Mouse (Mus musculus) c-Kit-positive CD71-negative TER-119-negative erythroid progenitor cells, embryonic 14.5 days (primary cell): ENCODE measurements around the gene Camta1.

ENCODE experiments used
- DNase-seq: peaks from one replicate; pipeline ENCODE4 v3.0.0-alpha.2; 2013; ENCODE audit warnings: low read depth

Gene Camta1

DNA sequence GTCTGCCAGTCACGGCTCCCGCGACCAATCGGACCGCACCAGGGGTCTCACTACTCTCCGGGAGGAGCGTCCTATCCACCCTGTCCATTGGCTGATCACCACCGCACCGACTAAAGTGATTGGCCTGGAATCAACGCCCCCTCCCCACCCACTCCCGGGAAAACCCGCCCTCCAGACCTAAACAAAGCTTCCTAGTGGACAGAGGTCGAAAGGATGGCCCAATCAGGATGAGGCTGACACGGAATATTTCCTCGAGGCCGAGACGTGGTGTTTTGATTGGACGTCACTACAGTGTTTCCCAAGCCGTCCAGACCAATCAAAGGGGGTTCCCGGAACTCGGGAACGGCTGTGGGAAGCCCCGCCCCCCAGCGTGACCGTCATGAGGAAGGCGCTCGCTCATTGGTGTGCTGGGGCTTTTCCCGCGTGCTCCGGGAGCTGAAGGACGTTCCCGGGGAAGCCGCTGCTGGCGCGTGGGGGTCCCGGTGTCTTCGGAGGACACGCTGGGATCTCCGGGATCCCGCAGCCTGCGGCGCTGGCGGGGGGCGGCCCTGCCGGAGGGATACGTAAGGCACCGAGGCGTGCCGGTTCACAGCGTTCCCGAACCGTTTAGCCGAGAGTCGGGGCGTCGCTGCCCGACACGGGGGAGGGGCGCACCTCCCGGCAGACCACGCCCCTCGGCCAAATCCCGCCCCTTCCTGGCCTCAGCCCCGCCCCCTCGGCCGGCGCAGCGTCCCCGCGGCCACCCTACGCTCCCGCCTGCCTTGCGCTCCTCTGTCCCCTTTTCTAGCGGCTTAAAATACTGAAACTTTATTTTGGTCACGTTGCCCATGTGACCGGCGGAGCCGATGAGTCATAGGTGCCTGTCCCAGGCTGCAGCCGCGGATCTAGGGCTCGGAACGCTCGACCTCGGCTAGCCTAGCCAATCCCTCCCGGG, at the start of gene Camta1:
Gene Camta1, minus strand, starts transcription at position 71 of the 934 bp plus-strand sequence.
- DNase-seq: peak; percentile 99

GRCm38 (mm10) chr4:151908809-151909208, 47.1 kb upstream of the Camta1 start:
- no peak for DNase-seq

- DNase-seq: no peak
Observed at GRCm38 (mm10) chr4:151907577-151908343, 46.1 kb upstream of the Camta1 start.

DNA sequence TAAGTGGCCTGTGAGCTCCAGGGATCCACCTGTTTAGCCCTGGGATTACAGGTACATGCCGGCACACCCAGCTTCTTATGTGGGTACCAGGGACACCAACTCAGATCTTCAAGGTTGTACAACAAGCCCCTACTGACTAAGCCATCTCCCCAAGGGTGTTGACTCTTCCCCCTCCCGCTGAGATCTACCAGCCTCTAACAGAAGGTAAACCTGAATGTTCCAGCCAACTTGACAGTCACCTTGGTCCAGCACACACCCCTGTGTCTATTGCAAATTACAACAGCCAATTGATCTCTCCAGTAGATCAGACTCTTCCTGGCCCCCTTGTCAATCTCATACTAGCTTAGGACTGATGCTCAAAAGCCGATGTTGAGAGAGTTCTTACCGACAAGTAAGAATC, 43.9 kb upstream of the Camta1 start:
- no peak for DNase-seq

DNA sequence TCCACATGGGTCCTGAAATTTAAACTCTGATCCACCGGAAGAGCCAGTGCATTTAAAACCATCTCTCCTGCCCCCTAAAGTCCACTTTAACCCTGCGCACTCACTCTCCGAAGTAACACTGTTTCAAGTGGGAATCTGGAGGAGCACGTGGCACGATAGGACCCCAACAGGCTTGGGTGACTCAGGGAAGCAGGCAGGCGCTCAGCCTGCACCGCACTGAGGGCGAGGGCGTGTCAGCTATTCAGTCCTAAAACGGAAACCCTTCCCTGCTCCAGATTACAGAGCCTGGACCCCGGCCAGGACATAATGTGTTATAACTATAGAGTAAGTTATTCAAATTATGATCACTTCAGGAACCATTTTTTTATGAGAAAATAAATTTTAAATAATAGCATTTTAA, 42.4 kb upstream of the Camta1 start:
- DNase-seq: no peak

DNA sequence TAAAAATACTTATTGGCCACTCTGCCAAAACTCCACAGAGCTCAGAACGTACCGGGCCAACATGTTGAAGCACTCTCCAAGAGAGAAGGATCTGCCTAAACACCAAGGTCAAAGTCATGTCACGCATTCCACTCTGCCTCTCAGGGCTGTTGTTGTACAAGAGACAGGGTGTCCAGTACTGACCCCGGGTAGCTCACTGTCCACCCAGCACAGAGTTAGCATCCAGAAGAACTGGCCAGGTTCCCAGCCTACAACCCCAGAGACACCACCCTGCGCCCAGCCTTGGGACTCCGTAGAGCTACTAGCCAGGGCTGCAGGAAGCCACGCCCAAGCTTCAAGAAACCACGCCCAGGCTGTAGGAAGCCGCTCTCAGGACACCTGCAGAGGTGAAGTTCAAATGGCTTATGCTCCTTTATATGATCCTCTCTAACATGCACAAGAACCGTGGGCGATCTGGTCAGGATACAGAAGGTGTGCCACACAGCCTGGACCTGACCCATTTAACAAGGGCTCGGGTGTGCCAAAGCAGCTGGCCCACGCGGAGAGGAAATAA, 41.1 kb upstream of the Camta1 start:
- no peak for DNase-seq

- DNase-seq: no peak
Observed at GRCm38 (mm10) chr4:151902046-151902688, 40.5 kb upstream of the Camta1 start.

DNA sequence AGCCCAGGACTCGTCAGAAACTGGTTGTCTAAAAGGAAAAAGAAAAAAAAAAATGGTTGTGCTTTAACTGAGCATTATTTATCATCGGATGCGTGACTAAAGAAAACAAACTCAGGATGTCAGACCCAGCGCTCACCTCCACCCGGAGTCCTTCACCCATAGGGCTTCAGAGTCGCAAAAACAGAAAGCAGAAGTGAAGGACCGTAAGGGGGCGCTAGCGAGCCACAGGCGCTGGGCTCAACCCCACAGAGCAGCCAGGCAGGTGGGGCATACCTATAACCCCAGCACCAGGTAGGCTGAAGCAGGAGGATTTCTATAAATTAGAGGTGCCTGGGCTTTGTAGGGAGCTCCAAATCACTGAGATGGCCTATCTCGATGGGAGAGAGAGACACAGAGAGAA, 39.7 kb upstream of the Camta1 start:
- DNase-seq: no peak

GRCm38 (mm10) chr4:151900735-151901134, 39.1 kb upstream of the Camta1 start:
- no peak for DNase-seq

GRCm38 (mm10) chr4:151899707-151900384, 38.2 kb upstream of the Camta1 start:
- DNase-seq: no peak

DNA sequence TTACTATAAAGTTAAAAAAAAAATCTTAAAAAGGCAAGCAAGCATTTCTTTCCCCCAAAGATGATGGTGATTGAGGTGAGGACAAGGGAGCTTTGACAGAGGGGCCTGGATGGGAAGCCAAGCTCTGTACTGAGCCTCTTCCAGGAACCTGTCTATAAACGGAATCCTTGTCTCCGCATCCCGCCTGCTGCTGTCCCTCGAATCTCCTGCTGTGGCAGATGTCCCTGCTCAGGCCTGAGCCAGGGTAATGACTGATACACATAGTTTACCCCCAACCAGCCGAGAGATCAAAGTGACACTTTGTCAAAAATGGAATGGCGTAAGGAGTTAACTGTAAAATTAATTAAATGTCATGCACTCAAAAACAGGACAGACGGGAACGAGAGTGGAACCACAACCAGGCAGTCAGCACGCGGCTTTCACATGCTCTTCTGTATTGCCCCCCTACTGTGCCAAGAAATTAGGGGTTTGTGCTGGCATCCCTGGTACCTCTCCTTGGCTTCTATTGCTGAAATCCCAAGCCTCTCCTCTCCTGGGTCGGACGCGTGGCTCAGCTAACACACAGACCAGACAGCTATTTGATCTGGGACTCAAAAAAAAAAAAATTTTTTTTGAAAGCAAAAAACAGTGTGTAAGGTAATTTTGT, 37.0 kb upstream of the Camta1 start:
- DNase-seq: no peak

- no peak for DNase-seq
Observed at GRCm38 (mm10) chr4:151897069-151897617, 35.5 kb upstream of the Camta1 start.

- no peak for DNase-seq
Observed at GRCm38 (mm10) chr4:151895624-151896023, 33.9 kb upstream of the Camta1 start.

GRCm38 (mm10) chr4:151894926-151895325, 33.2 kb upstream of the Camta1 start:
- no peak for DNase-seq

GRCm38 (mm10) chr4:151893241-151893640, 31.6 kb upstream of the Camta1 start:
- no peak for DNase-seq

DNA sequence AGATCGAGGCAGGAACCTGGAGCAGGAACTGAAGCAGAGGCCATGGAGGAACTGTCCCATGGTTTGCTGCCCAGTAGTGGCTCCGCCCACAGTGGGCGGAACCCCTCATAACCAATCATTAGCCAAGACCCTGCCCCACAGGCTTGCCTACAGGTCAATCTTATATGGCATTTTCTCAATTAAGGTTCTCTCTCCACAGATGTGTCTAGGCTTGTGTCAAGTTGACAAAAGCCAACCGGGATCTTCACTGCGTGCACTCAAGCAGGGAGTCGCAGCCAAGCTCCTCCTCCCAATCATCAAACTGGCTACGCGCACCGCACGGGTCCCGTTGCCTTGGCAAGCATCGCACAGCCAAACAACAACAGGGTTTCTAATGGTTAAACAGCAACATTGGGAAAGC, 19.9 kb upstream of the Camta1 start:
- no peak for DNase-seq

DNA sequence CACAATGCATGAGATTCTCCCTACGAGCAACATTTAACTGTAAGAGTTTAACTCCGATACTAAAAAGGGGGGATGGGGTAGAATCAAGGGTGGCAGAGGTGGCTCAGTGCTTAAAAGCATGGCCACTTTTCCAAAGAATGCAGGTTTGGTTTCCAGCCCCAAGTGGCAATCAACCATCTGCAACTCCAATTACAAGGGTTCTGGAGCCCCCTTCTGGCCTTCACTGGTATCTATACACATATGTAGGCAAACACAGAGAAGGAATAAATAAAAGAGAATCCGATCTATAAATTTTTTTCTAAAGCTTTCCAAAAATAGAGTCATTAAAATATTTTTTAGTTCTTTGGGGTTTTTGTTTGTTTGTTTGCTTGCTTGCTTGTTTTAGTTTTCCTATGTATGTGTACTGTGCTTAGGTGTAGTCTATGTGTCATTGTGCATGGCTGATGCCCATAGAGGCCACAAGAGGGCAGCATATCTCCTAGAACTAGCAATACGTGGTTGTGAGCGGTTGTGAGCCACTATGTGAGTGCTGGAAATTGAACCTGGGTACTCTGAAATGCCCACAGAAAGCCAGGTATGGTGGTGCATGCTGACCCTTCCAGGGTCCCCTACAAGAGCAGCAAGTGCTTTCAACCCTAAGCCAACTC, 18.5 kb upstream of the Camta1 start:
- DNase-seq: no peak

DNA sequence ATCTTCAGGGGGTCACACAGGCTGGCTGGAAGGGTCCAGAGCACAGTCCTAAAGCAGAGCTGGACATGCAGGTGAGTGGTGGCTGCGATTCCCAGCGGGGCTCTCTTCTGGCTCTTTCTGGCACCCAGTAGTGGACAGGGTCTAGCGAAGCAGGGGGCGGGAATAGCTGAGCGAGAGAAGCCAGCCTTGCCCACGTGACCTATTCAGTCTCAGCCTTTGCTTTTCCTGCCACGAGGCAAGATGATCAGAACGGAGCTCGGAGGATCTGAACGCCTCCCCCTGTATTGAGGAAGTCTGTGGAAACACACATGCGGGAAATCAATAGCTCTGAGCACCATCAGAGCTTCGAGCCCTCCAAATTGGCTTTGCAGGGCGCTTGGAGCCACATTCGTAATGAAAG, 14.7 kb upstream of the Camta1 start:
- no peak for DNase-seq

GRCm38 (mm10) chr4:151863511-151863910, 1.8 kb upstream of the Camta1 start:
- DNase-seq: no peak

DNA sequence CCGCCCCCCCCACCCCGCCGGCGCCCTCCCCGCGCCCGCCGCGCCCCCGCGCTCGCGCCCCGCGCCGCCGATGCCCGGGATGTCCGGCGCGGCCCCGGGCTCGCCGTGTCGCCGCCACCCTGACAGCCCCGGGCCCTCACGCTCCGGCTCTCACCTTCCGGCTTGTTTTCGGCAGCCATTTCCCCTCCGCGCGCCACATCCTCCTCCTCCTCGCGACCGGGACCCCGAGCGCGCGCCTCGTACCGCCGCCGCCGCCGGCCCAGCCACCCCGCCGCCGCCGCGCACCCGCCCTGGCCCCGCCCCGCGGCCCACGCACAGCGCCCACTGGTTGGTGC, 238 bp downstream of the Camta1 start:
- no peak for DNase-seq
